Mouse (Mus musculus) testis, postnatal 10 days (tissue): ENCODE results near the gene Tspan14.

Experiments
- DNase-seq: peaks from one replicate; pipeline ENCODE4 v3.0.0; 2021; ENCODE audit warnings: low spot score

Gene Tspan14

GRCm38 (mm10) chr14:40966392-40966861, at the start of gene Tspan14:
Gene Tspan14 (minus strand): TSS chr14:40966807.
- no peak for DNase-seq

DNA sequence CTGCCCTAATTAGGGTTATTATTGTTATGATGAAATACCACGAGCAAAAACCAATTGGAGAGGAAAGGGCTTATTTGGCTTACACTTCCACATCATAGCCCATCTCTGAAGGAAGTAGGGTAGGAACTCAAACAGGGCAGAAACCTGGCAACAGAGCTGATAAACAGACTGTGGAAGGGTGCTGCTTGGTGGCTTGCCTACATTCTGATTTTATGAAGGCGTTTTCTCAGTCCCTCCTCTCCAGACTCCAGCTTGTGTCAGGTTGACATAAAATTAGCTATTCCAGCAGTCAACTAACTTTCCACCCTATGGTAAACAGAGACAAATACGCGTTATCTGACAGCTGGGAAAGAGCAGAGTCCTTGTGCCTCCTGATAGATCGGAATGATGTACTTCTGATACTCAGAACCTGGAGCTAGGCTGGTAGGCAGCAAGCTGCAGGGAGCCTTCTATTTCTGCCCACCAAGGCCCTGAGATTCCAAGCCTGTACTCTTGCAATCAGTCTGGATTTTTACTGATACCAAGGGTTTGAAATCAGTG, 48.2 kb upstream of the Tspan14 start:
- no peak for DNase-seq

GRCm38 (mm10) chr14:41013630-41014613, 47.3 kb upstream of the Tspan14 start, which contains the start of gene Fam213a:
Gene Fam213a (minus strand): TSS chr14:41013788.
- DNase-seq, result peak; percentile 93

GRCm38 (mm10) chr14:41013143-41013542, 46.5 kb upstream of the Tspan14 start:
- DNase-seq, result no peak

- DNase-seq, result no peak
Observed at GRCm38 (mm10) chr14:41011916-41012315, 45.3 kb upstream of the Tspan14 start.

- DNase-seq, result no peak
Observed at GRCm38 (mm10) chr14:41008138-41008537, 41.5 kb upstream of the Tspan14 start.

DNA sequence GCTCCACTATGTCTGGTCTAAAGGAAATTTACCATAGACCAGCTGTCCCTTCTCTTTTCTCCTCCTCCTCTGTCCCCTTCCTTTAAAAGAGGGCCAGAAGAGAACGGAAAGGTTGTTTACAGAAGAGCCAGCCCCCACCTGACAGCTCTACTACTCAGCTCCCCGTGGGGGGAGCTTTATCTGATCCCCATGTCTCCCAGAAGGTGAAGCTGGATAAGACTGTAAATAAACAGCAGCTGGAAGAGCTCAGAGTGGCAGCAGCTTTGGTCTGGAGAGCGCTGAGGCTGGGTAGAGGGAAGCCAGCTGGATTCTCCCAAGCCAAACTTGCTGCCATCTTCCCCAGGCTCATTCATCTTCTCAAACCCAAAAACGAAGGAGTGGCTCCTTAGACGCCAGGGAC, 41.0 kb upstream of the Tspan14 start:
- DNase-seq, result no peak

DNA sequence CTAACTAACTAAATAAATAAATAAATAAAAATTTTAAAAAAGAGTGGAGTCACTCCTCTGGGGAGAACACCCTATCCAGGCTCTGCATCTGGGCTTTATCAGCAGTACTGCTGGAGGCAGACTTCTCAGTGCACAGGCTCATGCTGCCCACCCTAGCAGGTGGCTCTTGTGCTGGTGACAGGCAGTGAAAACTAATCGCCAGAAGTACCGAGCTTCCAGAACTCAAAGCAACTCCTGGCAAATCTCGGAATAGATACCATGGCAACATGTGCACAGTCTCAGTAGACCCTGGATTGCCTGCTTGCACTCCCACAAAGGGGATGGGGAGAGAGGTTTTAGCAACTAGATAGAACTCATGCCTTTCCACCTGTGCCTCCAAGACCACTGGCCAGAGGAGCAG, 40.3 kb upstream of the Tspan14 start:
- peak; percentile 26 for DNase-seq

GRCm38 (mm10) chr14:41006263-41006662, 39.7 kb upstream of the Tspan14 start:
- DNase-seq, result peak; percentile 28

DNA sequence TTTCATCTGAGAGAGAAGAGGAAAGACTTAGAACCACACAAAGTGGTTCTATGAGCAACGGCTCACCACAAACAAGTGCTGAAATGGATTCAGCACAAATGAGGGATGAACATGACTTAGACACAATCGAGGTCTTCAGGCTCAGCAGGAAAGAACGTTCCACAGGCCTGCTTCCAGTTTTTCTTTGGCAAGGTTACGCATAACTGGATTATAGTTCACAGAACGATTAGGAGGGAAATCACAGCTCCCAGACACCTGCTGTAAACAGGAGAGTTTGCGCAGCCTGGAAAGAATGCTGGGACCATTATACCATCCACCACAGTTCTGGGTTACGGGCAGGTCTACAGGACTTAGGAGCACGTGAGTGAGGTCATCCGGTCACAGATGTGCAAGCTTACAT, 39.1 kb upstream of the Tspan14 start:
- DNase-seq, result no peak

DNA sequence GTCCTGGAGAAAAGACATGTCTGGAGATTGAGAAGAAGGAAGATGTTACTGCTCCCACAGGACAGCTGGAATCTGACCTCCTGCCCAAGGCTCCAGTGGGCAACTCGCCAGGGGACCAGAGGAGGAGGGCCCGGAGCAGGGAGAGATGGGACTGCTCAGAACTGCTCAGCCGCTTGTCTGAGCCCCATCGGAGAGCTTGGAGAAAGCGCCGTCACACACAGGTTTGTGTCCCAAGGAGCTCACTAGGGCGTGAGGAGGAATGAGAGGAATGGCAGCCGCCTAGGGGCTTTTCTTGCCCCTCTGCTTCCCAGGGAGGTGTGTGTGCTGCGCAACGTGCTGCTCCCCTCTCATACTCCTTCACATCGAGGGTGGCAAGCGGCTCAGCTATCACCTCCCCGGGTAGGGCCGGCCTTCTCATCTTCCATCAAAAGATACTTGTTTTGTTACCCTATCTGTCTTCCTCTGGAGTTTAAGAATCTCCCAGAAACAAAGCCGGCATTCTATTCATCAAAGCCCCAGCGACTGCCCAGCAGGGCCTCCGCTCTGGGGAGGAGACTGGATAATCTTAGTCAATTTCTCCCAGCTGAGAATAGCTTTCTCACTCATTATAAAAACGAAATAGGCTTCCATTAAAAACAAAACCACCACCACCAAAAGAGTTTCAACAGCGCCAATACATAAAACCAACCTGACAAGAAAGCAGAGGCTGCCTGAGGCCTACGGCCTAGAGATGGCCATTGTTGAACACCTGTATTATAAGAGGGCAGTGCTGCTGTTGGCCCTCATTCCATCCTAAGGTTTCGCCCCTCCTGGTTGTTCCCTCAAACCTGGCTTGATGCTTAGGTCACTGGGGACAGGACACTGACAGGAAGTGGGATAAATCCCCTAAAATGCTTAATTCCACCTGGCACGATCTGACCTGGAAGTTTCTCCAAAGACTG, 37.9 kb upstream of the Tspan14 start:
- peak; percentile 93 for DNase-seq

DNA sequence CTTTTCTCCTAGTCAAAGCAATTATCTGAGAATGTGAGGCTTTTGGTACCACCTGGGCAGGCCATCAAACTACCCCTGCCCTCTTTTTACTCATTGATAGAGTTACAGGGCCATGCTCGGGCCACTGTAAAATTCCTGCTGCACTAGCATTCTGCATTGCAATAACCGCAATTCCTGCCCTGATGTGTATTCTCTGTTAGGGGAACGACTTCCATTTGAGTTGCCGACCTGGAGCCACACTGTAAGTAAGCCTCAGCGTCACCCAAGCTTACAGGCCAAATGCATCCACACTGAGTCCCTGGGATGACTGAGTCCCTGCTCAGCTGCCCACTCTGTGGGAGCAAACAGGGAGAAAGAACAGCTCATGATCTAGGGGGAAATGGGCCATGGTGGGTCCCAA, 35.0 kb upstream of the Tspan14 start:
- no peak for DNase-seq

- DNase-seq, result no peak
Observed at GRCm38 (mm10) chr14:41000801-41001200, 34.2 kb upstream of the Tspan14 start.

GRCm38 (mm10) chr14:40999904-41000645, 33.5 kb upstream of the Tspan14 start:
- no peak for DNase-seq

GRCm38 (mm10) chr14:40996171-40996570, 29.6 kb upstream of the Tspan14 start:
- no peak for DNase-seq

GRCm38 (mm10) chr14:40992464-40992863, 25.9 kb upstream of the Tspan14 start:
- no peak for DNase-seq

GRCm38 (mm10) chr14:40988780-40989179, 22.2 kb upstream of the Tspan14 start:
- DNase-seq, result no peak

DNA sequence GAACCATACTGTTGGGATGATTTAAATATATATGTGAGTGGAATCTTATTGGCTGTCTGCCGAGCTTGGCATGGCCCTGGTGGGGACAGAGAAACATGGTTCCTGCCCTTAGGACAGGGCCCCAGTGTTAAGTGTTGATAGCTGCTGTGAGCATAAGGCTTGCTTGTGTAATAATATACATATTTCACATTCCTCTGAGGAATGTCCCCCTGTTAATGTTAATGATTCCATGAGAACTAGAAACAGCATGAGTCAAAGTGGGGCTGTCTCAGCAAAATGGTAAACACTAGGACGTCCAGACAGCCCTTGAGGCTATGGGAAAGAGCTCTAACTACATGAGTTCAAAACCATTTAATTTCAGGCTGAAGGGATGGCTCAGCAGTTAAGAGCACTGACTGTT, 20.6 kb upstream of the Tspan14 start:
- no peak for DNase-seq

DNA sequence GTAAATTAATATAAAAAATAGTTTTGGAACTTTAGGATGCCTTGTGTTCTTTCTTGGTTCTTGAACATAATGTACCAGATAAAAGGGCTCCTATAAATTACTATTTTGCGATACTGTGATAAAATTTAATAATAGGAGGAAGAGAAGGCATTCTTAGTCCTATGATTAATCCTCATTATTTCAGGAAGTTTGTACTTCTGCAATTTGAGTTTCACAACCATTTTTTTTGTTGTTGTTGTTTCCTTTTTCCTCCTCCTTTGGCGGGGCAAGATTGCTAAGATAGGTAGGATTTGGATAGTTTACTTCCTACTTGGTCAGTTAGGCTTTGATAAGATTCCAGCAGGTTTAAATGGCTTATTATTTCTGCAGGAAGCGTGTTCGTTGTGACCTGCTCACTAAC, 19.0 kb upstream of the Tspan14 start:
- DNase-seq, result no peak

DNA sequence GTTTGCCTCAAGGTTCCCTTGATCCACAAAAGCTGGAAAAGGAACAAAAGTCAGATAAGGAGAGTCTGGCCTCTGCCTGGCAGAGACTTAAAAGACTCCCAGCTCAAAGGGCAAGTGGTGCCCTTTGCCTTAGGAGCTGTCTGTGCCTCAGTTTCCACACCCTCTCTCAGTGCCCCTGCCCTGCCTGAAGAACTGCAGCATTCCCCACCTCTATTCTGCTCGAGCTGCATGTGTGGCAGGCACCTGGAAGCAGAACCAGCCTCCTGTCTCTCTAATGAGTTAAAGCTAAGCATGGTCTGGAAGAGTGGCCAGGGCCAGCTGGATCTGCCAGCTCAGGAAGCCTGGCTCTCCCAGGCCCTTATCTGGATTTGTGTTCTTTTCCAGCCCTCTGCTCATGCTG, 13.1 kb upstream of the Tspan14 start:
- no peak for DNase-seq

DNA sequence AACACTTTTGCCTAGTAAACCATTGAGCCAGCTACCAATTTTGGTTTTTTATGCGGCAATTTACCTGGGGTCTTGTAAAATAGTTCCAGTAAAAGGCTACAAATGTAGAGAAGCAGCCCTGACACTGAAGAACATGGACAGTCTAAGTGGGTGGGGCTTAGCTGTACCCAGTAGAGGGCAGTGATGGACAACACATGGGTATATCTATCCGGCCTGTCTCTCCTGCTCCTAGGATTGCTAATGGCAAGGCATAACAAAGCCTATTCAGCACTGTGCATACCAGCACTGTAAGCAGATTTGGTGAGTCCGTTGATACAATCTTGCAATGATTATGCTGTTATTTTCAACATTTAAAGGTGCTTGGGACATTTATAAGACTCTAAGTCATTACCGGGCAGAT, 12.4 kb upstream of the Tspan14 start:
- peak; percentile 63 for DNase-seq
